Mouse (Mus musculus): Measurements from ENCODE around the gene Glis2. TPM values are rescaled to one million over a fixed set of nuclear protein-coding genes. Genes with fewer than 3 reads are reported as not detected.

Gene Glis2
- polyA plus RNA-seq (2012; rRNA removed), result 2.5 and 2.9 TPM in 2 replicates

GRCm38 (mm10) chr16:4593971-4594813 is at the start of gene Glis2:
Glis2 (plus strand) TSS chr16:4594713.

GRCm38 (mm10) chr16:4559715-4560144 is 34.8 kb upstream of the Glis2 start, which contains the start of gene Tfap4:
Tfap4 (minus strand) TSS chr16:4559854.

GRCm38 (mm10) chr16:4624481-4625110 is 30.1 kb downstream of the Glis2 start, which contains the start of gene Pam16:
Pam16 (minus strand) TSS chr16:4624988.

GRCm38 (mm10) chr16:4639831-4640237 is 45.3 kb downstream of the Glis2 start, which contains the start of the genes Vasn and Dnaja3:
Vasn (plus strand) TSS chr16:4639941.
Dnaja3 (plus strand) TSS chr16:4639989.

Other genes with a start within 250 kb of the Glis2 start
- 0.78 and 0.85 TPM in 2 replicates for gene Adcy9, start 174.2 kb upstream of the Glis2 start, polyA plus RNA-seq (2012; rRNA removed)
- 2.2 TPM in 2 replicates for gene Srl, start 52.9 kb upstream of the Glis2 start, polyA plus RNA-seq (2012; rRNA removed)
- 6.4 and 7.0 TPM in 2 replicates for gene Tfap4, start 34.9 kb upstream of the Glis2 start, polyA plus RNA-seq (2012; rRNA removed)
- 41.7 and 43.7 TPM in 2 replicates for gene Pam16, start 30.3 kb downstream of the Glis2 start, polyA plus RNA-seq (2012; rRNA removed)
- gene Vasn, start 45.2 kb downstream of the Glis2 start, polyA plus RNA-seq (2012; rRNA removed), result 2.4 TPM in 2 replicates
- 16.9 and 20.8 TPM in 2 replicates for gene Dnaja3, start 45.3 kb downstream of the Glis2 start, polyA plus RNA-seq (2012; rRNA removed)
- 9.8 and 10.5 TPM in 2 replicates for gene Coro7, start 85.1 kb downstream of the Glis2 start, polyA plus RNA-seq (2012; rRNA removed)
- 36.8 and 39.8 TPM in 2 replicates for gene Nmral1, start 124.6 kb downstream of the Glis2 start, polyA plus RNA-seq (2012; rRNA removed)
- 20.8 and 23.4 TPM in 2 replicates for gene Hmox2, start 131.6 kb downstream of the Glis2 start, polyA plus RNA-seq (2012; rRNA removed)
- 8.9 and 9.6 TPM in 2 replicates for gene Cdip1, start 195.6 kb downstream of the Glis2 start, polyA plus RNA-seq (2012; rRNA removed)
- not detected in 2 replicates for gene 4930562C15Rik, start 240.7 kb downstream of the Glis2 start, polyA plus RNA-seq (2012; rRNA removed)

Data from liver, embryonic 14 days (tissue).